Mouse (Mus musculus) lung, postnatal 0 days (tissue): ENCODE results near the gene Rbm19. TPM values are rescaled to one million over a fixed set of nuclear protein-coding genes. Genes with fewer than 3 reads are reported as not detected.

Source experiments
- ATAC-seq: fragments of 200-750 bp; cut with Nextera tagmentation; 2 replicates; pipeline ENCODE4 v1.8.0; 2017; ENCODE audit warnings: moderate library complexity
- DNase-seq: peaks from one replicate; pipeline ENCODE4 v3.0.0-alpha.2; 2016; ENCODE audit warnings: low spot score
- H3K27ac ChIP-seq: fragments of 300-500 bp; sonication (generic); 2 replicates; pipeline ENCODE4 v1.5.1; 2014; ENCODE audit warnings: antibody characterized with exemption, mild to moderate bottlenecking, low read length, mixed read lengths
- H3K27me3 ChIP-seq: fragments of 300-500 bp; sonication (generic); replicated peaks from 2 replicates; pipeline ENCODE4 v1.6.1; 2014; ENCODE audit warnings: low read length, mixed read lengths; ENCODE audit not compliant: insufficient read depth
- H3K36me3 ChIP-seq: fragments of 300-500 bp; sonication (generic); 2 replicates; pipeline ENCODE4 v1.6.1; 2014; ENCODE audit warnings: low read length, mixed read lengths; ENCODE audit not compliant: insufficient read depth
- H3K4me1 ChIP-seq: fragments of 300-500 bp; sonication (generic); 2 replicates; pipeline ENCODE4 v1.6.1; 2014; ENCODE audit warnings: antibody characterized with exemption, low read depth, low read length, mixed read lengths; ENCODE audit not compliant: insufficient read depth
- H3K4me2 ChIP-seq: fragments of 300-500 bp; sonication (generic); replicated peaks from 2 replicates; pipeline ENCODE4 v1.6.1; 2014; ENCODE audit warnings: low read depth, mild to moderate bottlenecking, low read length, moderate library complexity, mixed read lengths
- H3K4me3 ChIP-seq: fragments of 300-500 bp; sonication (generic); 2 replicates; pipeline ENCODE4 v1.5.1; 2014; ENCODE audit warnings: low read depth, low read length
- H3K9ac ChIP-seq: fragments of 300-500 bp; sonication (generic); replicated peaks from 2 replicates; pipeline ENCODE4 v1.6.1; 2014; ENCODE audit warnings: low read depth, mild to moderate bottlenecking
- H3K9me3 ChIP-seq: fragments of 300-500 bp; sonication (generic); 2 replicates; pipeline ENCODE4 v1.6.1; 2016; ENCODE audit warnings: low read length, mixed read lengths
- CTCF ChIP-seq: IDR thresholded peaks from 2 replicates; pipeline ENCODE4 v1.5.1; 2016; ENCODE audit warnings: antibody characterized with exemption, mild to moderate bottlenecking
- EP300 ChIP-seq: IDR thresholded peaks from 2 replicates; pipeline ENCODE4 v1.6.1; 2016; ENCODE audit warnings: antibody characterized with exemption, mild to moderate bottlenecking, control low read depth
- WGBS: fragments of 180-500 bp; shearing (Covaris S2); extraction: QIAGEN DNeasy Blood & Tissue Kit; methylation state at CpG from one replicate; pipeline ENCODE4 v1.1.7; 2014; 5-methylcytosine and 5-hydroxymethylcytosine counted together
- polyA plus RNA-seq: library from polyadenylated mRNA; unstranded; fragments of >200 nt; fragmentation: Nextera tagmentation; extraction: Ambion mirVana; gene quantifications from 2 replicates; pipeline ENCODE4 v1.2.1, GENCODE M21; 2015

Gene Rbm19
- polyA plus RNA-seq, result 6.0 and 7.4 TPM in 2 replicates

DNA sequence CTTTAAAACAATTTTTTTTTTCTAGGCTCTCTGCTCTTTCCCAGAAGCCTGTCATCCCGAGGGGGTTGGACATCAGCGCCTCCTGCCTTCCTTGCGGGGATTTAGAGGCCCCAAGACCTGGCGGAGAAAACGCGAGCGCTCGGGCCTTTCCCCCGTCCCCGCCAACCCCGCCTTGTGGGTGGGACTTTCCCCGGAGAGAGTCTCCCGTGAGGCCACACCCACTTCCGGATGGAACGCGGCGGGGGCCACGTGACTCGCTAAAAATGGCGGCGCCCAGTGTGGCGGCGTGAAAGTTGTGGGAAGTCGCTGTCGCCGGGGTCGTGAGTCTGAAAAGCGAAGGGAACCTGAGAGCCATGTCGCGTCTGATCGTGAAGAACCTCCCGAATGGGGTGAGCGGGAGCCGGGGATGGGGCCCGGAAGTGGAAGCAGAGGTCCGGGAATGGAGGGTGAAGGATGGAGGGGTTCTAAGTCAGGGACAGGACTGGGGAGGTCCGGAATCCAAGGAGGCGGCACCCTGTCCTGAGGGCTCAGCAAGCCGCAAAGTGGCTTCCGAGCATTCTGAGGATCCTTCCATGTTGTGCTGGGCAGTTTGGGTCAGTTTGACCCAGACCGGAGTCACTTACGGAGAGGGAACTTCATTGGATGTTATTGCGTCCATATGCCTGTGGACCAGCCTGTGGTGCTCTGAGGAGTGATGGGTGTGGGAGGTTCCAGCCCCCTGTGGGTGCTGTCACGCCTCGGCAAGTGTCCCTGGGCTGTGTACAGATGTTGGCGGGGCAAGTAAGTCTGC, at the start of gene Rbm19:
Rbm19 (plus strand) TSS at position 205 of the 790 bp plus-strand sequence.
- H3K27ac ChIP-seq, result no peak within 1 kb of the TSS; the same call in 1 of the 2 replicates
- H3K4me3 ChIP-seq, result peak within 1 kb of the TSS; percentile 80
- peak within 1 kb of the TSS; percentile 83 for H3K4me2 ChIP-seq
- ATAC-seq (peak; percentile 96), DNase-seq (peak; percentile 95)
- peaks cover 4% of the 10 kb centered on the region; the same call in 1 of the 2 replicates for H3K4me1 ChIP-seq
- peaks cover 15% of the 10 kb centered on the region; the same call in 1 of the 2 replicates for H3K36me3 ChIP-seq
- WGBS, result under 1% methylated on average over 46 of the region's 46 CpGs
- H3K27me3 ChIP-seq, result no peaks in the 10 kb centered on the region
- H3K9me3 ChIP-seq, result no peaks in the 10 kb centered on the region
- TF ChIP-seq EP300 (no peak), CTCF (peak; percentile 54)
- H3K9ac ChIP-seq, result peak within 1 kb of the TSS; percentile 46

DNA sequence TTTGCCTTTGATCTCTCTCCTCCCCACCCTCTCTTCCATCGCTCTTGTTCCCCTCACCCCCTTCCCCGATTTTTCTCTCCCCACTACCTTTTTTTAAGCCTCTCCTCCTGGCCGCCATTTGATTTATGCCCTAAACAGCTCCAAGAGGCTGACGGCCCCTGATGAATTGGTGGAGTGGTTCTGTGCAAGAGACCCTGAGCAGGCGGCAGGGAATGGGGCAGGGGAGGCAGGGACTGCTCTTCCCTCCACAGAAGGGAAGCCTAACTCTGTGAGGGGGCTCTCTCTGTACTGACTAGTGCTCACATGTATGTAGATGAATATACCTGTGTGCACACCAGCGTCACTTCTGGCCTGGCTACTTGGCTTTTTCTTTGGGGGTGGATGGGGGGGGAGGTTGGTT, 49.0 kb upstream of the Rbm19 start:
- no peaks in the 10 kb centered on the region for H3K9me3 ChIP-seq
- H3K36me3 ChIP-seq, result no peaks in the 10 kb centered on the region
- no peaks in the 10 kb centered on the region for H3K27me3 ChIP-seq
- H3K4me2 ChIP-seq, result no peak overlapping the region
- no peak for ATAC-seq
- TF ChIP-seq EP300, result no peak
- TF ChIP-seq CTCF, result no peak
- no peak overlapping the region for H3K4me3 ChIP-seq
- no peak overlapping the region for H3K27ac ChIP-seq
- whole genome bisulfite sequencing, result 14% methylated on average over 6 of the region's 6 CpGs
- DNase-seq, result no peak
- H3K9ac ChIP-seq, result no peak overlapping the region
- H3K4me1 ChIP-seq, result no peaks in the 10 kb centered on the region

DNA sequence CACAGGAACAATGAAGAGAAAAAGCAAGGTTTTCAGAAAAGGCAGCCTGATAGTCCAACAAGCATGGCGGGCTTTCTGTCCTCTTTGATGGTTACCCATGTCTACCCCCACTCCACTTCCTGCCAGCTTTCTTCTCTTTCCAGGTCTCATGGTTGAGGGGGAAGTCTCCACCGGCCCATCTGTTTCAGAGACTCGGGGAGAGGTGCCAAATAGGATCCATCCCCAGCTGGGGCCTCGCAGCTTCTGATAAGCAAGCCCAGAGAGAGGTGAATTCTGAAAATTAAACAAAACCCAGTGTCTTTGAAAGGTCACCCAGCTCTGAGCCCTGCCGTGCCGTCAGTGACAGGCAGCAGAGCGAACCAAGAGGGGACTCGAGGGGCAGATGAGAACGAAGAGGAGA, 42.2 kb upstream of the Rbm19 start:
- H3K27me3 ChIP-seq, result no peaks in the 10 kb centered on the region
- ATAC-seq (no peak), DNase-seq (no peak)
- TF ChIP-seq CTCF (no peak), EP300 (no peak)
- H3K9me3 ChIP-seq, result no peaks in the 10 kb centered on the region
- H3K9ac ChIP-seq, result no peak overlapping the region
- H3K4me3 ChIP-seq, result no peak overlapping the region
- no peaks in the 10 kb centered on the region for H3K4me1 ChIP-seq
- H3K4me2 ChIP-seq, result no peak overlapping the region
- WGBS, result 23% methylated on average over 9 of the region's 9 CpGs
- H3K27ac ChIP-seq, result no peak overlapping the region
- no peaks in the 10 kb centered on the region for H3K36me3 ChIP-seq

DNA sequence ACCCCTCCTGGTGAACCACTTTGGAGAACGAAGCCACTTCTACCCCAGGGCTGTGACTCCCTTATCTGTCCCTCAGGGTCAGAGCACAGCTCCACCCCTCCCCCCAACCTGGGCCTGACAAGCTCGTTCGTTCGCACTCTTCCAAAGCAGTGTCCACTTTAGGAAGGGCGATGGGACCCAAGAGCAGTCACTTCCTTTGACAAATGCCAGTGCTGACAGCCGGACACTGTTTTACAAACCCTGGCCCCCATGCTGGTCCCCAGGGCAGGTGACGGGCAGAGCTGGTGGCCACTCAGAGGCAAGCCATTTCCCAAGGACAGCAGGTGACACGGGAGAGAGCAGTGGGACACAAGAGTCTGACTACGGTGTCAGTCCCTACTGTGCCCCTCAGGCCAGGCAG, 36.2 kb upstream of the Rbm19 start:
- no peaks in the 10 kb centered on the region; the same call in 1 of the 2 replicates for H3K27me3 ChIP-seq
- H3K36me3 ChIP-seq, result no peaks in the 10 kb centered on the region
- no peak overlapping the region for H3K9ac ChIP-seq
- H3K4me1 ChIP-seq, result no peaks in the 10 kb centered on the region
- DNase-seq (no peak), ATAC-seq (no peak)
- H3K4me2 ChIP-seq, result no peak overlapping the region
- no peak overlapping the region for H3K27ac ChIP-seq
- no peak for TF ChIP-seq CTCF
- no peak for TF ChIP-seq EP300
- H3K4me3 ChIP-seq, result no peak overlapping the region
- 17% methylated on average over 9 of the region's 9 CpGs for WGBS
- no peaks in the 10 kb centered on the region for H3K9me3 ChIP-seq

DNA sequence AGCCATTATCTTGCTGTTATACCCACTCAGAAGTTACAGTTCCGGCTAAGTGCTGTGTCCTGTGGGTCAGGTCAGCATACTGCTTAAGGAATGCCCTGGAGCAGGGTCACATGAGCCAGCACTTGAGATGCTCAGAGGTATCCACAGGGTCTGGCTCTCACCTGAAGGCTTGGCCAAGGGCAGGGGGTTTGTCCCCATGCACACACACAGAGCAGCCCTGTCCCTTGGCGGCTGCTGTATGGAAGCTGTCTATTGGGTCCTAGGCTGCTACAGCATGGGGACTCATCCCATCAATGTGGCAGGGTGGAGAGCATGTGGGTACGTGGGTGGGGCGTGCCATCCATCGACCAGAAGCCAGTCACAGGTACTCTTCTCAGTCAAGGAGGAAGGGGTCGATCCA, 35.8 kb upstream of the Rbm19 start:
- H3K4me2 ChIP-seq, result no peak overlapping the region
- no peak for ATAC-seq

DNA sequence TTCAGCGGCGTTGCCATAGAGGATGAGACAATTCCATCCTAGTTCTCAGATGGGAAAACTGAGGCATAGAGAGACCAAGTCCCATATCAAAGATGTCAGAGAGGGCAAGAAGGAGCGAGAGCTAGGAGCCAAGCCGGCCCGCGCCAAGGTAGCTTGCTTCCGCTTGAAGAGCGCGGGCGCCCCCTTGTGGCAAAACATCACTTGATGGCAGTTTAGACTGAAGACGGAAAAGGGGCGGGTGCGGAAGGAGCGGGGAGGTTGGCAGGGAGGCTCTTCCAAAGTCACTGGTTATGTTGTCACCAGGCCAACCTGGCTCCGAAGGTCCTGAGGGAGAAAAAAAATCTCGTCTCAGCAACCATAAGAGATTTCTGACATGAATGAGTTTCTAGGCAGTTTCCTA, 27.7 kb upstream of the Rbm19 start:
- Histone ChIP-seq H3K4me3 (no peak overlapping the region), H3K27me3 (no peaks in the 10 kb centered on the region), H3K4me2 (no peak overlapping the region), H3K36me3 (no peaks in the 10 kb centered on the region), H3K9me3 (no peaks in the 10 kb centered on the region), H3K27ac (no peak overlapping the region), H3K9ac (no peak overlapping the region), H3K4me1 (no peaks in the 10 kb centered on the region)
- ATAC-seq, result peak; percentile 79
- peak; percentile 97 for TF ChIP-seq CTCF
- TF ChIP-seq EP300, result no peak
- peak; percentile 95 for DNase-seq
- WGBS, result under 1% methylated on average over 16 of the region's 16 CpGs

More for the DNA sequence above, 35.8 kb upstream of the Rbm19 start:
- no peak overlapping the region for H3K4me3 ChIP-seq
- no peak overlapping the region for H3K27ac ChIP-seq
- no peaks in the 10 kb centered on the region for H3K4me1 ChIP-seq
- TF ChIP-seq CTCF, result no peak
- no peak for TF ChIP-seq EP300
- no peaks in the 10 kb centered on the region for H3K9me3 ChIP-seq
- no peaks in the 10 kb centered on the region; the same call in 1 of the 2 replicates for H3K27me3 ChIP-seq
- H3K36me3 ChIP-seq, result no peaks in the 10 kb centered on the region
- DNase-seq, result no peak
- H3K9ac ChIP-seq, result no peak overlapping the region
- WGBS, result 53% methylated on average over 6 of the region's 6 CpGs
